Mouse (Mus musculus): ENCODE results near the gene Ftsj3. TPM values are rescaled to one million over a fixed set of nuclear protein-coding genes. Genes with fewer than 3 reads are reported as not detected.
A peak's percentile ranks its signal among the peaks of the same experiment; 100 is the strongest.

Ftsj3 gene
- 85.3 and 92.0 TPM in 2 replicates for polyA plus RNA-seq (2016; fragmentation: Nextera tagmentation; extraction: Ambion mirVana)

DNA sequence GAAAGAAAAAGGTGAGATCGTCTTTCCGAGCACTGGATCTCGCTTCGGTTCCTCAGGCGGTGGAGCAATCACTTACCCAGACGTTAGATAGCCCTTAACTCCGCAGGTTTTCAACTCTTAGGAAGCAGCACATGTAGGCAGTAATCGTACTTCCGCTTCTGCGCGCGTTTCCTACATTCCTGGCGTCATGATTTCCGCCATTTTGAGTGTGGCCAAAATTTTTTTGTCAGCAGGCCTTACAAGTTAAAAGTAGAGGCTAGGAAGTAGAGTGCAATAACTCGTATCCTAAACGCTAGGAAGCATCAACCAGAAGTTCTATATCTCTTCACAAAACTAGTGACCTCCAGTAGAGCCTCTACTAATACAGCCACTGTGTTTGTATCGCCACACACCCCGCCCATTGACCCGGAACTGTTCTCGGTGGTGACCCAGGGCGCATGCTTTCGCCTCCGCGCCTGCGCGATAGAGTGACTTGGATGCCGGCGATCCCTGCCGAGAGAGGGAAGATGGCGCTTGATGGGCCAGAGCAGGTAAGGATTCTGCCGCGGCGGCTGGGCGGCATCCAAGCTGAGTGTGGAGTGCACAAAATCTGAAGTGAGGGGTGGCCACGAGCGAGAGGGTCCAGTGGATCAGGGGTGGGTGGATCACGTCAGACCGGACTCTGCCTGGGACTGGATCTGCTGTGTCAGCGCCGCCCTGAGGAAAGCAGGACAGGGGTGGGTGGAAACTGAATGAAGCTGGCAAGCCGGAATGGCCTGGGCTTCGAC lies at the start of gene Ftsj3, which contains the start of gene Psmc5:
Ftsj3 (minus strand) TSS at position 395 of the 767 bp plus-strand sequence.
Psmc5 (plus strand) TSS at position 470 of the 767 bp plus-strand sequence.
- H3K9me3 ChIP-seq = no peaks in the 10 kb centered on the region
- peak within 1 kb of the TSS; percentile 82 for H3K4me3 ChIP-seq
- no peaks in the 10 kb centered on the region for H3K27me3 ChIP-seq (replicated peaks; ENCODE audit: low read depth, poor library complexity, severe bottlenecking)
- H3K36me3 ChIP-seq (replicated peaks) = peaks cover 76% of the 10 kb centered on the region
- peak within 1 kb of the TSS; percentile 92 for H3K27ac ChIP-seq (replicated peaks)
- WGBS = under 1% methylated on average over 42 of the region's 42 CpGs
- H3K4me1 ChIP-seq = peaks cover 25% of the 10 kb centered on the region
- peak; percentile 97 for DNase-seq (ENCODE audit: low spot score)

DNA sequence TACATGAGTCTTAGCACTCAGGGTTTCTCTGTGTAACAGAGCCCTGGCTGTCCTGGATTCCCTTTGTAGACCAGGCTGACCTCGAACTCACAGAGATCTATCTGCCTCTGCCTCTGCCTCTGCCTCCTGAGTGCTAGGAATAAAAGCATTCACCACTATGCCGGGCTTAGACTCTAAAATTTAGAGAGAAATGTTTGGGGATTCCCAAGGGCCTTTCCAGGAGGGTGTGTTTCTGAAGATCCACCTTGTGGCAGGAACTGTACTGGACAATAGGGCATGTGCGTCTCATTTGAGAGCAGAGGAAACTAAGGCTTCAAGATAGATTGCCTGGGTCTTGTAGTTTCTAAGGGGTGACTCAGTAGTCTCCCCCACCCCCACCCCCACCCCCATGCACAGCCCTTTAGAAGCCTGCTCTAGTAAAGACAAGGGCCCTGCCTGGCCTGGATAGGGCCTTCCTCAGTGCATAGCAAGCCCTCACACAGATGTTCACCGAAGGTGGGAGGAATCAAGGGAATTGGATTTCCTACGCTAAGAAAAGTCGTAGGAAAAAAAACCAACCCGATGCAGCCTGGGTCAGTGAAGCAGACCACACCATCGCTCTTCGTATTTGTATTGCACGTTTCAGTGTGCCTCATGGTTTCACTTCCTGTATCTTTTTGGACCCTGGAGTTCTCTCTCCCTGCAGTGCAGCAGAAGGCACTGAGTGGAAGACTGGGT lies 49.6 kb upstream of the Ftsj3 start:
- 83% methylated on average over 10 of the region's 10 CpGs for WGBS
- no peaks in the 10 kb centered on the region for H3K27me3 ChIP-seq (replicated peaks; ENCODE audit: low read depth, poor library complexity, severe bottlenecking)
- no peak for DNase-seq (ENCODE audit: low spot score)
- H3K9me3 ChIP-seq = no peaks in the 10 kb centered on the region
- H3K27ac ChIP-seq (replicated peaks) = no peak overlapping the region
- H3K4me3 ChIP-seq = no peak overlapping the region
- no peaks in the 10 kb centered on the region for H3K36me3 ChIP-seq (replicated peaks)
- H3K4me1 ChIP-seq = peaks cover 11% of the 10 kb centered on the region

DNA sequence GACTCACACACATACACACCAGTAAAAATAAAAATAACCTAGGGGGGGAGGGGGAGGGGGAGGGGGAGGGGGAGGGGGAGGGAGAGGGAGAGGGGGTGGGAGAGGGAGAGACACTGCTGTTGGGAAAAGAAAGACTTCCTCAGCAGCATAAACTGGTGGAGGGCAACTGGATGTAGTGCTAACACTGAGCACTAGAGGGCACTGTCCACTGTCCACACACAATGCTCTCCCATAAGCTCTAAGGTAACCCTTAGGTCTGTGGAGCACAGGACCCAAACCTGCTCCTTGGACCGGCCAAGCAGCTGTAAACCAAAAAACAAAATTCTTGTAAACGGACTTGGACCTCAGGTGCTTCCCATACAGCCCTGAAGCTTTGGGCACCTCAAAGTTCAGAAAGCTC lies 46.8 kb upstream of the Ftsj3 start:
- Histone ChIP-seq H3K36me3 (replicated peaks) (no peaks in the 10 kb centered on the region), H3K9me3 (no peaks in the 10 kb centered on the region), H3K27ac (replicated peaks) (no peak overlapping the region), H3K4me3 (no peak overlapping the region), H3K27me3 (replicated peaks; ENCODE audit: low read depth, poor library complexity, severe bottlenecking) (no peaks in the 10 kb centered on the region), H3K4me1 (no peaks in the 10 kb centered on the region)
- WGBS = 15% methylated on average over 2 of the region's 2 CpGs
- peak; percentile 79 for DNase-seq (ENCODE audit: low spot score)

DNA sequence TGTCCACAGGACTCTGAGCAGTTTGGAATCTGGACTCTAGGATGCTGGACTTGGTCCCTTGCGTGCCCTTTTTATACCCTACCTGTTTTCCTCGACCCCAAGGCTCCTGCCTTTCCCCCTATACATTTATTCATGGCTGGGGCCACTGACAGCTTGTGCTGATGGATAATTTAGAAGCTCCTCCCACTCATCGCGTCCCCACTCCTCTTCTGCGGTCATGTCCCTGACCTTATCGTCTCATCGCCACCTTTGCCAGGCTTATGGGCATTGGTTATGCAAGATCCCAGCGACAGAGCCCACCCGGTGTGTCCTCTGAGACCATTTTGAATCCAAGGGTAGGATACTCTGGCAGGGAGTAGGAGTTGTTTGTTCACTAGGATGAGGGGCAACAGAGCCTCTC lies 45.9 kb upstream of the Ftsj3 start, which contains the start of gene Gh:
Gh (minus strand) TSS at position 101 of the 400 bp plus-strand sequence.
- H3K36me3 ChIP-seq (replicated peaks) = no peaks in the 10 kb centered on the region
- no peaks in the 10 kb centered on the region for H3K9me3 ChIP-seq
- WGBS = 84% methylated on average over 9 of the region's 9 CpGs
- H3K27ac ChIP-seq (replicated peaks) = no peak within 1 kb of the TSS; the same call in 1 of the 2 replicates
- H3K27me3 ChIP-seq (replicated peaks; ENCODE audit: low read depth, poor library complexity, severe bottlenecking) = no peaks in the 10 kb centered on the region
- no peaks in the 10 kb centered on the region for H3K4me1 ChIP-seq
- no peak for DNase-seq (ENCODE audit: low spot score)
- H3K4me3 ChIP-seq = no peak within 1 kb of the TSS

DNA sequence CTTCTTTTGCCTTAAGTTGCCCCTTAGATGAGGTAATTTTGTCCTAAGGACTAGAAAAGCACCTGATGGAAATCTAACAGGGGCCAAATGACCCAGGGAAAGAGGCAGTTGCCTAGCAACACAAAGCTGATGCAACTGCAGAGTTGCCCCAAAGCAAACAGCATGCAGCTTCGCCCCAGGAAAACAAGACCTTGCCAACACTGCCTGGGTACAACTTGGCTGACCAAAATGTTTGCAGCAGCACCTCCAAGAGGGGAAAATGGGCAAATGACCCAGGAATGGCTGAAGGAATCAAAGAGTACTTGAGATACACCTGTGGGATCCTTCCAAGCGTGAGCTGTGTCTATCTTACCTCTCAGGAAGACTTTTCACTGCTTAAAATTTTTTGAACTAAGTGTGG lies 36.0 kb upstream of the Ftsj3 start:
- Histone ChIP-seq H3K27me3 (replicated peaks; ENCODE audit: low read depth, poor library complexity, severe bottlenecking) (no peaks in the 10 kb centered on the region), H3K9me3 (no peaks in the 10 kb centered on the region), H3K4me1 (no peaks in the 10 kb centered on the region), H3K4me3 (no peak overlapping the region), H3K27ac (replicated peaks) (no peak overlapping the region), H3K36me3 (replicated peaks) (no peaks in the 10 kb centered on the region)
- WGBS = 91% methylated on average over 2 of the region's 2 CpGs
- no peak for DNase-seq (ENCODE audit: low spot score)

DNA sequence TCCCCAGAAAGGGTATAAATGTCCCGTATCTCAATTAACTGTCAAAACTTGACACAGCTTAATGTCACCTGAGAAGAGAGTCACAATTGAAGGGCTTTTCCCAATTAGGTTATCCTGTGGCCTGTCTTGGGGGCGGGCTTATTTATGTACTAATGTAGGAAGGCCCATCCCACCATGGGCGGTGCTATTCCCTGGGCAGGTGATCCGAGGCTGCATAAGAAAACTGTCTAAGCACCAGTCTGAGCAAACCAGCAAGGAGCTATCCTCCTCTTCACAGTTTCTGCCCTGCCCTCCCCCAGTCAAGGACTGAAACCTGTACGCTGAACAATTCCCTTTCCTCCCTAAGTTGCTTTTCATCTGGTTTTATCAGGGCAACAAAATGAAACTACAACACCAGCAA lies 34.5 kb upstream of the Ftsj3 start:
- H3K36me3 ChIP-seq (replicated peaks) = no peaks in the 10 kb centered on the region
- 0 out of 2 replicates have a peak, but pooled peaks cover 3% of the 10 kb centered on the region for H3K4me1 ChIP-seq
- no peaks in the 10 kb centered on the region for H3K9me3 ChIP-seq
- H3K27ac ChIP-seq (replicated peaks) = no peak overlapping the region
- no peaks in the 10 kb centered on the region for H3K27me3 ChIP-seq (replicated peaks; ENCODE audit: low read depth, poor library complexity, severe bottlenecking)
- 87% methylated on average over 5 of the region's 5 CpGs for WGBS
- DNase-seq (ENCODE audit: low spot score) = no peak
- H3K4me3 ChIP-seq = no peak overlapping the region

DNA sequence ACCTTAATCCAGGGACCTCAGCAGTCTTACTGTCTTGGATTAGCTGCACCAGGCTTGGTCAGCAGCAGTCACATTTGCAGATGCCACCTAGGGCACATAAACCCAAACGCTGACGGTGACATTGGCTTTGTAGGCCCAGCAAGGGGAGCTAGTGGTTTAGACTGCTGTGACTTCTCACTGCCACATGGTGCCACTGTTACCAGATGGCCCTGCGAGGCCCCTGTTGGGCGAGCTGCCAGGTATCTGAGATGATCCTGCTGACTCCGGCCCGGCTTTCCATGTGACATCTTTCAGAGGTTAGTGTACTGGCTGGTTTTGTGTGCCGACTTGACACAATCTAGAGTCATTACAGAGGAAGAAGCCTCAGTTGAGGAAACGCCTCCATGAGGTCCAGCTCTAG lies 33.5 kb upstream of the Ftsj3 start:
- H3K36me3 ChIP-seq (replicated peaks) = no peaks in the 10 kb centered on the region
- H3K4me3 ChIP-seq = no peak overlapping the region
- no peak overlapping the region for H3K27ac ChIP-seq (replicated peaks)
- no peak for DNase-seq (ENCODE audit: low spot score)
- no peaks in the 10 kb centered on the region for H3K9me3 ChIP-seq
- no peaks in the 10 kb centered on the region for H3K27me3 ChIP-seq (replicated peaks; ENCODE audit: low read depth, poor library complexity, severe bottlenecking)
- WGBS = 76% methylated on average over 8 of the region's 8 CpGs
- H3K4me1 ChIP-seq = 0 out of 2 replicates have a peak, but pooled peaks cover 3% of the 10 kb centered on the region

DNA sequence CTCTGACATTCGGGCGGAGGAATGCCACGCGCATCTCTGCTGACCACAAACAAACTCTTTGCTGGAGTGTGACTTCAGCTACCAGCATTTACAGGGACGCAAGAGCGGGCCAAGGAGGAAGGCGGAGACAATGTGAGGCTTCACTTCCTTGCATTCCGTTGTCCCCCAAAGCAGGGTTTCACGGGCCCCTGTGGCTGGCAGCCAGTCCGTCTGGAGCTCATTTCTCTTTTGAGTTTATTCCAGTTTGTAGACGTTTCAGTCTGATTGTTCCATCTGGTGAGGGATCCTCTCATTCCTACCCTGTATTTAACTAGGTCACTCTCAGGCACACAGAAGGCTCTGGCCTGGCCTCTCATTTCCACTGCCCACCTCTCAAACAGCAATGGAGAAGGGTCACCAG lies 31.1 kb upstream of the Ftsj3 start:
- Histone ChIP-seq H3K9me3 (no peaks in the 10 kb centered on the region), H3K4me3 (no peak overlapping the region), H3K27ac (replicated peaks) (no peak overlapping the region), H3K4me1 (0 out of 2 replicates have a peak, but pooled peaks cover 3% of the 10 kb centered on the region), H3K27me3 (replicated peaks; ENCODE audit: low read depth, poor library complexity, severe bottlenecking) (no peaks in the 10 kb centered on the region), H3K36me3 (replicated peaks) (no peaks in the 10 kb centered on the region)
- WGBS = 76% methylated on average over 11 of the region's 11 CpGs
- DNase-seq (ENCODE audit: low spot score) = no peak

DNA sequence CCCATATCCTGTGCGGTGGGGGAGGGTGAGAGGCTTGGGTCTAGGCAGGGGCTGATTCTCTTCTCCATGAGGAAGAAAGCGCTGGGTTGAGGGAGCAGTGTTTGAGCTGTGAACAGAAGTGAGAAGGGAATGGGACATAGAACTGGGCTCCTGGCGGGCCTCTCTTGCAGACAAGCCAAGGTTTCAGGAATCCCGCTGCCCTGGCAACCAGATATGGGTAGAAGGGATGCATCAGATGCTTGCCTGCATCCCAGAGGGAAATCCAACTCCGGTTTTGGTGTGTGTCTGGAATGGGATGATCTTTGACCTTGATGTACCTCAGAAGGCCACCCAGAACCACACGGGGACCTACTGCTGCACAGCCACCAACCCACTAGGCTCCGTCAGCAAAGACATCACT lies 30.3 kb upstream of the Ftsj3 start:
- Histone ChIP-seq H3K27ac (replicated peaks) (no peak overlapping the region), H3K4me3 (no peak overlapping the region), H3K9me3 (no peaks in the 10 kb centered on the region), H3K36me3 (replicated peaks) (no peaks in the 10 kb centered on the region), H3K4me1 (0 out of 2 replicates have a peak, but pooled peaks cover 3% of the 10 kb centered on the region), H3K27me3 (replicated peaks; ENCODE audit: low read depth, poor library complexity, severe bottlenecking) (no peaks in the 10 kb centered on the region)
- WGBS = 90% methylated on average over 7 of the region's 7 CpGs
- DNase-seq (ENCODE audit: low spot score) = no peak

DNA sequence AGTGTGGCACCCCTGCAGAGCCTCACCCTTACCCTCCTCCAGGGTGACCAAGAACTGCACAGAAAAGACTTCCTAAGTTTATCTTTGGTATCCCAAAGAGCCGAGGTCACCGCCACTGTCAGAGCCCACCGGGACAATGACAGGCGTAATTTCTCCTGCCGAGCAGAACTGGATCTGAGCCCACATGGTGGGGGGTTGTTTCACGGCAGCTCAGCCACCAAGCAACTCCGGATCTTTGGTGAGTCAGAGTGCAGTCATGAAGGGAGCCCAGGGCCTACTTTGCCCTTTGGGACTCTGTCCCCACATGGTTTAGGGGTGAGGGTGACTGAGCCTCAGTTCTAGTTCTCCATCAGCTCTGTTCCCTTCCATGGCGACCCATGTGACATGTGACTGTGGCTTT lies 28.2 kb upstream of the Ftsj3 start:
- H3K27me3 ChIP-seq (replicated peaks; ENCODE audit: low read depth, poor library complexity, severe bottlenecking) = no peaks in the 10 kb centered on the region

DNA sequence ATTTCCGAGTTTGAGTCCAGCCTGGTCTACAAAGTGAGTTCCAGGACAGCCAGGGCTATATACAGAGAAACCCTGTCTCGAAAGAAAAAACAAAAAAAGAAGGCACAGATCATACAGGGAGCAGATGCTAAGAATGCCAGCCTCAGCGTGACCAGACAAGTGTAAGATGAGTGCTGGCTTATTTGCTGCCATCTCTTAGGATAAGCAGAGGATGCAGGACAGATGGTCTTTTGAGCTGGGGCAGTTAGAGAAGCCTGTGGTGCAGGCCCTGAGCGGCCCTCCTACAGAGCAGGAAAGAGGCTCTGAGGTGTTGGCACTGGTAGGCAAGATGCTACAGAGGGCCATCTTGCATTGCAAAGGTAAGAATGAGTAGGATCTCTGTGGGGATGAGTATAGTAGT lies 27.5 kb upstream of the Ftsj3 start:
- no peak for DNase-seq (ENCODE audit: low spot score)
- Histone ChIP-seq H3K27me3 (replicated peaks; ENCODE audit: low read depth, poor library complexity, severe bottlenecking) (0 out of 2 replicates have a peak, but pooled peaks cover under 1% of the 10 kb centered on the region), H3K27ac (replicated peaks) (no peak overlapping the region), H3K4me1 (0 out of 2 replicates have a peak, but pooled peaks cover 3% of the 10 kb centered on the region), H3K4me3 (no peak overlapping the region), H3K9me3 (no peaks in the 10 kb centered on the region), H3K36me3 (replicated peaks) (no peaks in the 10 kb centered on the region)
- WGBS = 81% methylated on average over 4 of the region's 4 CpGs

More for the DNA sequence above, 28.2 kb upstream of the Ftsj3 start:
- 79% methylated on average over 8 of the region's 8 CpGs for WGBS
- no peak for DNase-seq (ENCODE audit: low spot score)
- H3K36me3 ChIP-seq (replicated peaks) = no peaks in the 10 kb centered on the region
- no peak overlapping the region for H3K27ac ChIP-seq (replicated peaks)
- H3K4me1 ChIP-seq = 0 out of 2 replicates have a peak, but pooled peaks cover 3% of the 10 kb centered on the region
- no peak overlapping the region for H3K4me3 ChIP-seq
- no peaks in the 10 kb centered on the region for H3K9me3 ChIP-seq

DNA sequence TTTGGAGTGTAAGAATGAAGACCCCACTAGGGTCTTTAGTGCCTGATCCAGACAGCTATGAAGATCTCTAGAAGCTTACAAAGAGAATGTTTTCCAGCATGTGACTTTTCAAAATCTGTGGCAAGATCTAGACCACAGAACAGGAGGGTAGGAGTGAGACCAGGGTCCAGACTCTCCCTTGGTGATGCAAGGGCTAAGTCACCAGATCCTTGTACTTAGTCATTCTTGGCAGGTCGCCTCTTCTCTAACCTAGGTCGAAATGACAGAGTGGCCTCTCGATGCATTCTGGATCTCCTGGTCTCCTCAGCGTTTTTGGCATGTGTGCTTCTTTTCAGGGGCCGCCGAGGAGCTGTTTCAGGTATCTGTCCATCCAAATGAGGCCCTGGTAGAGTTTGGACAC lies 26.6 kb upstream of the Ftsj3 start:
- 0 out of 2 replicates have a peak, but pooled peaks cover 3% of the 10 kb centered on the region for H3K4me1 ChIP-seq
- no peaks in the 10 kb centered on the region for H3K9me3 ChIP-seq
- H3K27ac ChIP-seq (replicated peaks) = no peak overlapping the region
- no peak for DNase-seq (ENCODE audit: low spot score)
- H3K27me3 ChIP-seq (replicated peaks; ENCODE audit: low read depth, poor library complexity, severe bottlenecking) = 0 out of 2 replicates have a peak, but pooled peaks cover 7% of the 10 kb centered on the region
- H3K4me3 ChIP-seq = no peak overlapping the region
- H3K36me3 ChIP-seq (replicated peaks) = no peaks in the 10 kb centered on the region
- 85% methylated on average over 6 of the region's 6 CpGs for WGBS

Data from embryonic facial prominence, embryonic 10.5 days (tissue).